Mouse (Mus musculus) c-Kit-negative CD71-positive TER-119-positive erythroid progenitor cells, embryonic 14.5 days (primary cell): ENCODE data around the gene Ephb2.

ENCODE experiments used
- DNase-seq: peaks from one replicate; pipeline ENCODE4 v3.0.0-alpha.2; 2013; ENCODE audit warnings: low read depth, low spot score

Ephb2 gene

GRCm38 (mm10) chr4:136838026-136838425 is 2.2 kb upstream of the Ephb2 start:
- DNase-seq, result no peak

- no peak for DNase-seq
Measured at GRCm38 (mm10) chr4:136836387-136836931, 671 bp upstream of the Ephb2 start.

GRCm38 (mm10) chr4:136834815-136835620 is 770 bp downstream of the Ephb2 start:
- DNase-seq, result no peak

- no peak for DNase-seq
Measured at GRCm38 (mm10) chr4:136834439-136834814, 1.4 kb downstream of the Ephb2 start.

GRCm38 (mm10) chr4:136833619-136834351 is 2.0 kb downstream of the Ephb2 start:
- no peak for DNase-seq

- no peak for DNase-seq
Measured at GRCm38 (mm10) chr4:136832559-136833232, 3.1 kb downstream of the Ephb2 start.

- no peak for DNase-seq
Measured at GRCm38 (mm10) chr4:136830272-136830823, 5.4 kb downstream of the Ephb2 start.

- no peak for DNase-seq
Measured at GRCm38 (mm10) chr4:136829837-136830236, 6.0 kb downstream of the Ephb2 start.

GRCm38 (mm10) chr4:136828664-136829569 is 6.9 kb downstream of the Ephb2 start:
- no peak for DNase-seq

- no peak for DNase-seq
Measured at GRCm38 (mm10) chr4:136824935-136825552, 10.7 kb downstream of the Ephb2 start.

GRCm38 (mm10) chr4:136820069-136820522 is 15.7 kb downstream of the Ephb2 start:
- no peak for DNase-seq

- DNase-seq, result no peak
Measured at GRCm38 (mm10) chr4:136816701-136817100, 19.1 kb downstream of the Ephb2 start.

- DNase-seq, result no peak
Measured at GRCm38 (mm10) chr4:136815364-136815763, 20.4 kb downstream of the Ephb2 start.

- DNase-seq, result no peak
Measured at GRCm38 (mm10) chr4:136812543-136812942, 23.2 kb downstream of the Ephb2 start.

- no peak for DNase-seq
Measured at GRCm38 (mm10) chr4:136811596-136811995, 24.2 kb downstream of the Ephb2 start.

GRCm38 (mm10) chr4:136808478-136808877 is 27.3 kb downstream of the Ephb2 start:
- no peak for DNase-seq

GRCm38 (mm10) chr4:136807448-136808009 is 28.3 kb downstream of the Ephb2 start:
- no peak for DNase-seq

GRCm38 (mm10) chr4:136806254-136806653 is 29.5 kb downstream of the Ephb2 start:
- DNase-seq, result no peak

- no peak for DNase-seq
Measured at GRCm38 (mm10) chr4:136804343-136804742, 31.4 kb downstream of the Ephb2 start.

- no peak for DNase-seq
Measured at GRCm38 (mm10) chr4:136802446-136802845, 33.3 kb downstream of the Ephb2 start.
